Mouse (Mus musculus): ENCODE results near the gene Rbm8a.

DNA sequence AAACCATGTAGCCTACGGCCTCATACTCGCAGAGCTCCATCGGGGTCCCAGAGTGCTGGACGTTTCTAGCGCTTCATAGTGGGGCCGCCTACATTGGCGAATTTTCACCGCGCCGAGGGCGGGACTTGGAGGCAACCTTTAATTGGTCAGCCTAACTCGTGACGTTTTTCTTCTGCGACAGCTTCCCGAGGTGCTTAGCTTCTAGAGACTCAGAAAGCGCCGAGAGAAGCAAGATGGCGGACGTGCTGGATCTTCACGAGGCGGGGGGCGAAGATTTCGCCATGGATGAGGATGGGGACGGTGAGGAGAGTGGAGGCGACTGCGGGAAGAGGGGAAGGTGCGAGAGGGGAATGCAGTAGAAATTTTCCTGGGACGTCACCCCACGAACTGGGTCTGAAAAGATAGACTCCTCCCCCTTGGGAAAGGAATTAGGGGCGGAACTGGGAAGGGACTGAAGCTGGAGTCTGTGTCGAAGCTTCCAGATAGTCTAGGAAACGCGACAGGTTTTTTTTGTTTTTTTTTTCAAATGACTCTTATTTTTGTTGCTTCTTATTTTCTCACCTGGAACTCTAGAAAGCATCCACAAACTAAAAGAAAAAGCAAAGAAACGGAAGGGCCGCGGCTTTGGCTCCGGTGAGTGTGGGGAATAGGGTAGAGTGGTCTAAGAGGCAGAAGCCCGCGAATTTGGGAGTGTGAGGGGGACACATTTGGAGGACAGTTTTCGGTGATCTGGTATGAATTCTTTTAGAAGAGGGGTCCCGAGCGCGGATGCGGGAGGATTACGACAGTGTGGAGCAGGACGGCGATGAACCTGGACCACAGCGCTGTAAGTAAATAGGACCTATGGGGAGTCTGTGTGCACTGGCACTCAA lies at the start of gene Rbm8a:
- TF ChIP-seq CTCF (IDR thresholded peaks at IDR 0.05; ENCODE audit: borderline replicate concordance, insufficient read depth, low read length) (no peak), POLR2A (IDR thresholded peaks at IDR 0.05; ENCODE audit: low read depth, low read length) (peak; percentile 85)
